Mouse (Mus musculus) liver, adult 2 months (tissue): ENCODE measurements around the gene Ptar1. TPM values are rescaled to one million over a fixed set of nuclear protein-coding genes. Genes with fewer than 3 reads are reported as not detected.

ENCODE experiments used
- DNase-seq: peaks from one replicate; pipeline ENCODE4 v3.0.0-alpha.2; 2011; ENCODE audit warnings: low read depth, low spot score; ENCODE audit errors: extremely low read depth
- H3K27ac ChIP-seq: fragments of 200-500 bp; replicated peaks from 2 replicates; pipeline ENCODE4 v1.5.1; 2012; ENCODE audit warnings: low read depth, mild to moderate bottlenecking, control low read depth, inconsistent platforms, low read length; ENCODE audit not compliant: insufficient read depth
- H3K27me3 ChIP-seq: fragments of 200-500 bp; 2 replicates; pipeline ENCODE4 v1.6.1; 2012; ENCODE audit warnings: mild to moderate bottlenecking, moderate library complexity, low read length, inconsistent platforms; ENCODE audit not compliant: control insufficient read depth, insufficient read depth
- H3K36me3 ChIP-seq: fragments of 200-500 bp; 2 replicates; pipeline ENCODE4 v1.6.1; 2012; ENCODE audit warnings: low read length, inconsistent platforms; ENCODE audit not compliant: control insufficient read depth, insufficient read depth
- H3K4me1 ChIP-seq: fragments of 200-500 bp; 2 replicates; pipeline ENCODE4 v1.6.1; 2011; ENCODE audit warnings: low read length; ENCODE audit not compliant: control insufficient read depth, insufficient read depth
- H3K4me3 ChIP-seq: fragments of 200-500 bp; 2 replicates; pipeline ENCODE4 v1.5.1; 2011; ENCODE audit warnings: low read depth, mild to moderate bottlenecking, control low read depth, low read length, moderate library complexity; ENCODE audit not compliant: insufficient read depth
- H3K79me2 ChIP-seq: fragments of 200-500 bp; 2 replicates; pipeline ENCODE4 v1.6.1; 2012; ENCODE audit warnings: inconsistent platforms, mild to moderate bottlenecking, low read length, moderate library complexity; ENCODE audit not compliant: control insufficient read depth, insufficient read depth
- H3K9ac ChIP-seq: fragments of 200-500 bp; 2 replicates; pipeline ENCODE4 v1.6.1; 2012; ENCODE audit warnings: low read depth, mild to moderate bottlenecking, control low read depth, inconsistent platforms, low read length
- CTCF ChIP-seq: fragments of 200-500 bp; IDR thresholded peaks from 2 replicates; pipeline ENCODE4 v1.5.1; 2011; ENCODE audit warnings: low read depth, low read length, control low read depth
- POLR2A ChIP-seq: fragments of 200-500 bp; IDR thresholded peaks from 2 replicates; pipeline ENCODE4 v1.6.1; 2011; ENCODE audit warnings: low read length, control low read depth; ENCODE audit not compliant: insufficient read depth; ENCODE audit errors: extremely low read depth
- WGBS: fragments of 180-500 bp; shearing (Covaris S2); methylation state at CpG from one replicate; pipeline ENCODE4 v1.1.7; 2018; 5-methylcytosine and 5-hydroxymethylcytosine counted together
- polyA plus RNA-seq: library from polyadenylated mRNA; depleted of rRNA; stranded (reverse); fragments of >200 nt; gene quantifications from 2 replicates; pipeline ENCODE4 v1.2.3, GENCODE M21; 2012
- total RNA-seq: library from RNA; depleted of rRNA; stranded (reverse); fragments of >200 nt; gene quantifications from 2 replicates; pipeline ENCODE4 v1.2.3, GENCODE M21; 2014

Ptar1 gene
- total and polyA plus RNA-seq, 2 experiments: 1.8 to 6.2 TPM

DNA sequence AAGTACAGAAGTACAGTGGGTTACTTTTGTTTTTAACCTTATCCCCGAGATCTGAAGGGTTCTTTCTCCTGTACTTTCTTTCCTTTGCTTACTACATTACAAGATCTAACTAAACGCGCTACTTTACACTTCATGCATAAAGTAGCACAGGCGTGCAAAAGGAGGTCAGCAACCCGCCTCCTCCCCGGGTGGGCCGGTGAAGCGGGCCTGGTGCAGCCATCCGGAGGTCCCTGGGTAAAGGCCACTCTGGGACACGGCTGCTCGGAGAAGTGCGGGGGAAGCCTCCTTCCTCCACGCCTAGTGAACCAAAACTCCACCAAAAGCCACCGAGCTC, 300 bp upstream of the Ptar1 start:
- H3K4me1 ChIP-seq: peaks cover 4% of the 10 kb centered on the region; the same call in 1 of the 2 replicates
- WGBS: under 1% methylated on average over 14 of the region's 14 CpGs
- no peak for TF ChIP-seq CTCF
- TF ChIP-seq POLR2A: peak; percentile 74; the same call in 1 of the 2 replicates
- H3K4me3 ChIP-seq: peak overlapping the region; percentile 87
- no peaks in the 10 kb centered on the region; the same call in 1 of the 2 replicates for H3K79me2 ChIP-seq
- no peaks in the 10 kb centered on the region for H3K27me3 ChIP-seq
- peak overlapping the region; percentile 93 for H3K27ac ChIP-seq
- peak overlapping the region; percentile 91 for H3K9ac ChIP-seq
- DNase-seq: no peak
- H3K36me3 ChIP-seq: no peaks in the 10 kb centered on the region

DNA sequence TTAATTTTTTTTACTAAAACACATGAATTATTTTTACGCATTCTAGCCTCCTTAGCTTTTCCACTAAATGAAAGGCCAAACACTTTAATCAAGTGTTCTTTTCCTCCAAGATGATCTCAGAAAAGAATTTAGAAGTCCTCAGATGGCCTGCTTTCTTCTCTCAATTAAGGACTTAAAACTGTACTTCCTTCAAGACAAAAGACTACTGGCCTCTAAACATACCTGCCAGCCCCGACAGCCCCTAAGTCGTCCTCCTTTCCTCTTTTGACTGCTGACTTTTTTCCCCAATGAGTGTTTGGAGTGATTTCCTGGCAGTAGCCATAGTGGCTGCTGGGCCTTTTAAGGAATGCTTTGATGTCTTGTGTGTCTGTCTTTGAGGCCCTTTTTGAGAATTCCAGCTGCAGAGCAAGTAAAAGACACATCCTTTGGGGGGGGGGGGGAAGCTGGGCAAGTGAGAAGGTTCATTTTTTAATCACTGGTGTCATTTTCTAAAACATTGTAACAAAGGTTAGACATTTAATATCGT, 1.3 kb downstream of the Ptar1 start:
- no peak overlapping the region for H3K27ac ChIP-seq
- H3K27me3 ChIP-seq: no peaks in the 10 kb centered on the region
- TF ChIP-seq POLR2A: no peak
- no peak for TF ChIP-seq CTCF
- no peak overlapping the region for H3K4me3 ChIP-seq
- H3K36me3 ChIP-seq: no peaks in the 10 kb centered on the region
- H3K79me2 ChIP-seq: no peaks in the 10 kb centered on the region; the same call in 1 of the 2 replicates
- 66% methylated on average over 4 of the region's 4 CpGs for WGBS
- peaks cover 4% of the 10 kb centered on the region; the same call in 1 of the 2 replicates for H3K4me1 ChIP-seq
- H3K9ac ChIP-seq: no peak overlapping the region
- no peak for DNase-seq

DNA sequence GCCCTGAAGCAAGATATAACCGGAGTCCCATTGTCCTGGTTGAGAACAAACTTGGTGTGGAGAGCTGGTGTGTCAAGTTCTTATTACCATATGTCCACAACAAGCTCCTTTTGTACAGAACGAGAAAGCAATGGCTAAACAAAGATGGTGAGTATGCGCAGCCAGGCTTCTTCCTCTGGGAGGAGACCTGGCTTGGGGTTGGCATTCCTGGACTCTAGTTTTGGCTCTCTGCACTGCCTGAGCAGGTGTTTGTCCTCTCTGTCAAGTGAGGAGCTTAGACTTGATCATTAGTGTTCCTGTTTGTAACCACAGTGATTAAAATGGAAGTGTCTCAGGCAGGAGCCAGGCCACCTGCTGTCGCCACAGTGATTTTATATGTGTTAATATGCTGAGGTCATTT, 7.1 kb downstream of the Ptar1 start:
- H3K36me3 ChIP-seq: peaks cover 17% of the 10 kb centered on the region

DNA sequence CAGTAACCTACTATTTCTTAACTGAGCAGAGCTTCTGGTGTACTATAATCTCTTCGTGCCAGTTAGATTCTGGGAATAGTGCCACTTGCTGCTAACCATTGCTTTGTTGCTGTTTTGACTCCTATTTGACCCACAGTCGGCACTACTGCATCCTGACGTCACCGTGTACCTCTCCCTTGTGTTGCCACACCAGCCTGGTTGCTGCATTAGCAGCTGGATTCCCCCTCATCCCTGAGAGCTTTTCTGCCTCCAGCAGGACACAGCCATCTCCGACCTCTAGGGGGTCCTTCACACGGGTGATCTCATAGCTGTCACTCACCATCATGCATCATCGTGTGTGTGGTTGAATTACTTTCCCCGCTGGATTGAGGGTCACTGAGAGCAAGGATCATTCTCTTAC, 10.6 kb downstream of the Ptar1 start:
- WGBS: 68% methylated on average over 8 of the region's 8 CpGs

More for the DNA sequence above, 7.1 kb downstream of the Ptar1 start:
- Histone ChIP-seq H3K9ac (no peak overlapping the region), H3K4me3 (no peak overlapping the region), H3K4me1 (no peaks in the 10 kb centered on the region), H3K27ac (no peak overlapping the region), H3K27me3 (no peaks in the 10 kb centered on the region), H3K79me2 (no peaks in the 10 kb centered on the region; the same call in 1 of the 2 replicates)
- TF ChIP-seq POLR2A: no peak
- no peak for TF ChIP-seq CTCF
- 86% methylated on average over 4 of the region's 4 CpGs for WGBS
- no peak for DNase-seq

DNA sequence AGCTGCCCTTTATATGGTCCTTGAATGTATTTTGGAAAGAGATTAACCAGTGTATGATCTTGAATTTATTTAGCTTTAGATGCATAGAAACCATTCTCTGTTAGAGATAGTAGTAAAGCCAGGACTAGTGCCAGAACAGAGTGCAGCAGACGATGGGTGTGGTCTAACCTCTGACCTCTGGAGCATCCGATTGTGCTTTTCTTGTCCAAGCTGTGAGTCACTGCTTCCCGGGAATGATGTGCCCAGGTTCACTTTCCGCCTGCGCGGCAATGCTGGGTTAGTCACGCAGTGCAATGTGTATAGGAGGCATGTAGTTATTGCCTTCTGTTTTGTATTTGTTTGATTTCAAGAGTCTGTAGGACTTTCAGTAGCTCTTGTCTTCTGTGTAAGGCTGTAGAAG, 11.1 kb downstream of the Ptar1 start:
- Histone ChIP-seq H3K9ac (no peak overlapping the region), H3K4me1 (no peaks in the 10 kb centered on the region), H3K27me3 (no peaks in the 10 kb centered on the region), H3K27ac (no peak overlapping the region), H3K36me3 (peaks cover 17% of the 10 kb centered on the region), H3K4me3 (no peak overlapping the region), H3K79me2 (peaks cover 4% of the 10 kb centered on the region; the same call in 1 of the 2 replicates)
- TF ChIP-seq POLR2A (no peak), CTCF (no peak)
- DNase-seq: peak; percentile 8
- 69% methylated on average over 7 of the region's 7 CpGs for WGBS

More for the DNA sequence above, 10.6 kb downstream of the Ptar1 start:
- H3K4me1 ChIP-seq: no peaks in the 10 kb centered on the region
- H3K79me2 ChIP-seq: peaks cover 4% of the 10 kb centered on the region; the same call in 1 of the 2 replicates
- H3K27me3 ChIP-seq: no peaks in the 10 kb centered on the region
- H3K27ac ChIP-seq: no peak overlapping the region
- no peak overlapping the region for H3K9ac ChIP-seq
- no peak for TF ChIP-seq CTCF
- TF ChIP-seq POLR2A: no peak
- H3K4me3 ChIP-seq: no peak overlapping the region
- peaks cover 17% of the 10 kb centered on the region for H3K36me3 ChIP-seq
- peak; percentile 60 for DNase-seq

DNA sequence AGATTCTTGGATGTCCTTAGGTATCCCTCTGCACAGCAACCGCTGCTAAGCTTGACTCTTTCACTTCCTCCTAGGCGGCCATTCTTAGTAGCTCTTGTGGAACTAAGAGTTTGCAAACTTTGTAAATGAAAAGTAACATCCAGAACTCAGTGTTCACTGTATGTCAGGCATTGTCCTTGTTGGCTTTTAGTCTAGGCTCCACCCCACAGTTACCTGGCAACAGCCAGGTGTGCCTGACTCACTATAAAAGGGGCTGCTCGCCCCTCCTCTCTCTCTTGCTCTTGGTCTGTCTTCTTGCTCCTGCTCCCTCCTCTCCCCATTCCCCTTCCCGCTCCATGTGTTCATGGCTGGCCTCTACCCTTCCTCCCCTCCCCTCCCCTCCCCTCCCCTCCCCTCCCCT, 11.9 kb downstream of the Ptar1 start:
- Histone ChIP-seq H3K36me3 (peaks cover 17% of the 10 kb centered on the region), H3K27me3 (no peaks in the 10 kb centered on the region), H3K4me3 (no peak overlapping the region), H3K79me2 (peaks cover 4% of the 10 kb centered on the region; the same call in 1 of the 2 replicates), H3K4me1 (no peaks in the 10 kb centered on the region), H3K27ac (no peak overlapping the region), H3K9ac (no peak overlapping the region)
- no peak for DNase-seq
- TF ChIP-seq POLR2A (no peak), CTCF (no peak)
- whole genome bisulfite sequencing: 95% methylated on average over 4 of the region's 4 CpGs
